Mouse (Mus musculus): Measurements from ENCODE around the gene Themis3.
"Not testable (repeated sequence)": the region's sequence is repeated elsewhere in the genome, so short reads cannot be mapped to it uniquely, and the experiment has no call there.

The Themis3 gene

GRCm38 (mm10) chr17:66558404-66559317 lies 35.8 kb downstream of the Themis3 start:
- no peak for DNase-seq (ENCODE audit: low spot score)

GRCm38 (mm10) chr17:66552690-66553089 lies 41.7 kb downstream of the Themis3 start:
- DNase-seq (ENCODE audit: low spot score): no peak

GRCm38 (mm10) chr17:66550486-66550885 lies 43.9 kb downstream of the Themis3 start:
- no peak for DNase-seq (ENCODE audit: low spot score)

GRCm38 (mm10) chr17:66532285-66532684 lies 62.1 kb downstream of the Themis3 start:
- no peak for DNase-seq (ENCODE audit: low spot score)

DNA sequence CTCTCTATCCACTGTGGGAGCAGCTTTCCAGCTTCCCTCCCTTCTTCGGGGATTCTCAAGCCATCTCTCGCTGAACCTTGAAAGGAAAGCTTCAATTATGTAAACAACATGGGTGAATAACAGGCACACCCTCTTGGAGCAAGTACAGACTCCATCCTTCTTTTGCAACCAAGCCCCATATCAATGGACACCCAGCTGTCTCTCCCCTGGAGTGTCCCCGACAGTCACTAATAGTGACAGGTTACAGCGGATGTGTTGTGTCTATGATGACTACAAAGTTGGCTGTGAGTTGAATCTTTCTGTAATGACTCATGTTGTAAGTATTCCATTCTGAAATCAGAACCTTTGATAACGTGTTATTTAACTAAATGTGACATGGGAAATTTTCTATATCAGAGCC lies 71.0 kb downstream of the Themis3 start:
- DNase-seq (ENCODE audit: low spot score): no peak

- not testable (repeated sequence) for DNase-seq (ENCODE audit: low spot score)
Measured at GRCm38 (mm10) chr17:66522631-66523030, 71.8 kb downstream of the Themis3 start.

GRCm38 (mm10) chr17:66519554-66520553 lies 74.6 kb downstream of the Themis3 start, which contains the start of gene Rab12:
Rab12 (minus strand) TSS chr17:66519729.
- peak; percentile 86 for DNase-seq (ENCODE audit: low spot score)

DNA sequence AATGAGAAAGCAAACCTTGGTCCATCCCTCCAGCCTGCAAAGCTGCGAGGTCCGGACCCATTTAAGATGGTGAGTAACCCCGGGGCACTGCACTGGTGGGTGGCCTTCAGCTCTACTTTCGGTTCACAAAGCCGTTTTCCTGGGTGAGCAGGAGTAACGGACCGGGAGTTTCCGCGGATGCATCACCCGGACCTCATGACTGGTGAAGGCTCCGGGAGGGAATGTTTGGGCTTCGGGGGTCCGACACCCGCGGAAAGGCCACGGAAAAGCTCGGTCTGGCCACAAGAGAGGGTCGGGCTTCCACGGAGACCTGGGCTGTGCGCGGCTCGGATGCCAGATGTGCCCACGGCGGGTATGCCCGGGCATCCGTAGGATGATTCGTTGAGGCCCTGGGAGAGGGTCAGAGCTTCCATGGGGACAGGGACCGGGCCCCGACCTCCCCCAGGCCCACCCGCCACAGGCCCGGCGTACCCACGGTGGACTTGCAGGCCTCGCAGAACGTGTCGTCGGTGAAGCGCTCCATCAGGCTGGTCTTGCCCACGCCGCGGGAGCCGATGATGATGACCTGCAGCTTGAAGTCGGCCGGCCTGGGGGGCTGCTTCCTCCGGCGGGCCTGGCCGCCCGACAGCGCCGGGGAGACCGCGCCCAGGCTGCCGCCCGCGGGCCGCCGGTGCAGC lies 75.4 kb downstream of the Themis3 start:
- no peak for DNase-seq (ENCODE audit: low spot score)

DNA sequence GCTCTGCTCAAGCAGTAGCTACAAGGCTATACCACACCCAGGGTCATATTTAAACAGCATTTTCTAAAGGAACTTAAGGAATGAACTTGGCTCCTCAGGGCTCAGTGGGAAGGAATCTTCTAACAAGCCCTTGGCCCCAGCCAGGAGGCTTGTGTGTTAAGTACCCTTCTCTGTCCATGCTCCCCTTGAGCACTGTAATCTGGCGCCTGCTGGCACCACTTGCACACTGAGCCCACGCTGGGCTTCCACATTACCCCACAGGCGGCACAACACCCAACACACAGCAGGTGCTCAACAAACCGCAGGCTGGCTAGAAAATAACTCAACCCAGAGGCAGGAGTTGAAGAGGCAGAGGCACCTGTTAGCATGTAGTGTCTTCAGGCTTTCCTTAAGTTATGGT lies 77.5 kb downstream of the Themis3 start:
- DNase-seq (ENCODE audit: low spot score): peak; percentile 37

DNA sequence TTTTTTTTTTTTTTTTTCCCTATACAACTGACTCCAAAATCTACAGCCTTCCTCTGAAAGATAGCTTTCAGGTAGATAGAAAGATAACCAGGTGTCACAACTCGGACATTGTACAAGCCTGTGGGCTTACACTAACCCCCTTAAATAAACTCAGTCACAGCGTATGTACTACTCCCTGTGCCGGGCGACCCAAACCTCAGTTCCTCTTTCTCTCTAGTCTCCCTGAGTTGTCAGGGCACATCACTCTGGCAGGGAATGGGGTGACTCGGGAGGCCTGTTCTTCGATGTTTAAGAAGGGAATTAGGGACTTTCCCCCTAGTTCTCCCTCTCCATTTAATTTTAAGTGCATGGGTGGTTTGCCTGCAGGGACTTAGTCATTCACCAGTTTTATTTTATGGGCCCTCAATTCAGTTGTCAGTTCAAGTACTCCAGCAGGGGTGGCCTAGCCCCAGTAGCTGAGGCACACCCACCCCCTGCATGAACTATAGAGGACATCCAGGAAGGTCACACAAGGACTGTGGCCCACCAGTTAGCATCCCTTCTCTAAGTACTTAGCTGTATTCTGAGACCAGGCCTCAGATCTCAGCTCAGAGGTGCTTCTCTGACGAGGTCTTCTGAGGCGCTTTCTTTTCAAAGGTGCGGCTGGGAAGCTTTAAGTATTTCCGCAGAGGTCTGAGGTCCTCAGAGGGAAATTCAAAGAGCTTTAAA lies 80.0 kb downstream of the Themis3 start:
- no peak for DNase-seq (ENCODE audit: low spot score)

GRCm38 (mm10) chr17:66512202-66512956 lies 82.0 kb downstream of the Themis3 start:
- DNase-seq (ENCODE audit: low spot score): no peak

DNA sequence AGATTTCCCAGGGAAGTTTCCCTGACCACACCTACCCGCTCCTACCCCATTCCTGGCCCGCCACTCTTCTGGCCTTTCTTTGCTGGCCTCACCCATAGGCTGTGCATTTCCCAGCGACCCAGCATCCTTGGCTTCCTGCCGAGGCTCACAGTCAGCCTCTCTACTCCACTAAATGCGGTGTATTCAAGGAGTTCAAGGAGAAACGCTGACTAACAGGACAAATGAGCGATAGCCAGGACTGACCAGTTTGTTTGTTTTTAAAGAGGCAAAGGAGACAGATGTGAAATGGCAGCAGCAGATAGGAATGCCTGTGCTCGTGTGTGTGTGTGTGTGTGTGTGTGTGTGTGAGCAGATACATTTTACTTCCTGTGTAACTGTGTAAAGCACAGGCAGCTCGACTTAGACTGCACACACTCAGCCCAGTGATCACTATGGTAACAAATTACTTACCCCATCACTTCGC lies 84.2 kb downstream of the Themis3 start:
- peak; percentile 51 for DNase-seq (ENCODE audit: low spot score)

DNA sequence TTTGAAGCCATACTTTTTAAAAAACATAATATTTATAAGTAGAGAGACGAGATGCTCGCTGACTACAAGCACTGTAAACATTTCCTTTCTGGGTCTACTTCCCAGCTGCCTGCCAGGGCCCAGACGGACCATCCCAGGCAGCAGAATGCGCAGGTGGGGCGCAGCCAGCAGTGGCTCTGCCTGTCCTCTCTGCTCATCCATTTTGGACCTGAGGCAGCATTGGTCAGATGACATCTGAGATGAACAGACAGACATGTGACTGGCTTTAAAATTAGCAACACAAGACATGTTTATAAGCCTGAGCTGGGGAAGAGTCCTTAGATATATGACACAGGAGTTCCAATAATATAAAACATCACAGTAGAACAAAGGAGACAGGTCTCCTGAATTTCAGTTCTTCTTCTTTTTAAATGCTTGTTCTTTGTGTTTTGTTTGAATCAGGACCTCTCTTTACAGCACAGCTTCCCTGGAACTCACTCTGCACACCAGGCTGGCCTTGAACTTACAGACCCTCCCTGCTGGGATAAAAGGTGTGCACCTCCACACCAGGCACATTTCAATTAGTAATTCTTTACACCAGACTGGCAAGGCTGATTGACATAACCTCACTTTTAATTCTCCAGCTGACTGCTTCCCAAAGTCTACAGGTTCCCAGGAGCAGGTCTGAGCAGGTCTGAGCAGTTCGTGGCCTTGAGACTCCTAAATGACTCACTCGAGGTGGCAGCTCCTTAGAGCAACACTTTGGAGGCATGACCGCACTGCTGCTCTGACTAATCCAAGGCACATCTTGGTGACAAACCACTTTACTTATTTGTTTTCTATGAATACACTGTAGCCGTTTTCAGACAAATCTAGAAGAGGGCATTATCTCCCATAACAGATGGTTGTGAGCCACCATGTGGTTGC lies 87.1 kb downstream of the Themis3 start:
- no peak for DNase-seq (ENCODE audit: low spot score)

- no peak for DNase-seq (ENCODE audit: low spot score)
Measured at GRCm38 (mm10) chr17:66504964-66505363, 89.5 kb downstream of the Themis3 start.
